Mouse (Mus musculus): ENCODE results near the gene Megf9.

The Megf9 gene

GRCm38 (mm10) chr4:70523346-70523745 is 11.4 kb downstream of the Megf9 start:
- no peak for DNase-seq (ENCODE audit: low spot score)

- DNase-seq (ENCODE audit: low spot score), result no peak
Observed at GRCm38 (mm10) chr4:70521506-70522292, 13.1 kb downstream of the Megf9 start.

- DNase-seq (ENCODE audit: low spot score), result no peak
Observed at GRCm38 (mm10) chr4:70517646-70518045, 17.1 kb downstream of the Megf9 start.

GRCm38 (mm10) chr4:70516289-70516688 is 18.5 kb downstream of the Megf9 start:
- DNase-seq (ENCODE audit: low spot score), result no peak

- DNase-seq (ENCODE audit: low spot score), result no peak
Observed at GRCm38 (mm10) chr4:70515514-70515913, 19.3 kb downstream of the Megf9 start.

- DNase-seq (ENCODE audit: low spot score), result no peak
Observed at GRCm38 (mm10) chr4:70509987-70510386, 24.8 kb downstream of the Megf9 start.

- DNase-seq (ENCODE audit: low spot score), result no peak
Observed at GRCm38 (mm10) chr4:70509565-70509964, 25.2 kb downstream of the Megf9 start.

- DNase-seq (ENCODE audit: low spot score), result no peak
Observed at GRCm38 (mm10) chr4:70508207-70508606, 26.6 kb downstream of the Megf9 start.

- no peak for DNase-seq (ENCODE audit: low spot score)
Observed at GRCm38 (mm10) chr4:70505951-70506350, 28.8 kb downstream of the Megf9 start.

GRCm38 (mm10) chr4:70503827-70504226 is 31.0 kb downstream of the Megf9 start:
- DNase-seq (ENCODE audit: low spot score), result no peak

GRCm38 (mm10) chr4:70499285-70499684 is 35.5 kb downstream of the Megf9 start:
- no peak for DNase-seq (ENCODE audit: low spot score)

- DNase-seq (ENCODE audit: low spot score), result no peak
Observed at GRCm38 (mm10) chr4:70496978-70497377, 37.8 kb downstream of the Megf9 start.

GRCm38 (mm10) chr4:70489792-70490191 is 45.0 kb downstream of the Megf9 start:
- DNase-seq (ENCODE audit: low spot score), result no peak

GRCm38 (mm10) chr4:70488415-70488814 is 46.4 kb downstream of the Megf9 start:
- DNase-seq (ENCODE audit: low spot score), result no peak

- DNase-seq (ENCODE audit: low spot score), result no peak
Observed at GRCm38 (mm10) chr4:70484134-70484533, 50.7 kb downstream of the Megf9 start.

- no peak for DNase-seq (ENCODE audit: low spot score)
Observed at GRCm38 (mm10) chr4:70481931-70482330, 52.9 kb downstream of the Megf9 start.

GRCm38 (mm10) chr4:70471398-70471797 is 63.4 kb downstream of the Megf9 start:
- DNase-seq (ENCODE audit: low spot score), result no peak

GRCm38 (mm10) chr4:70465921-70466689 is 68.7 kb downstream of the Megf9 start:
- DNase-seq (ENCODE audit: low spot score), result no peak

GRCm38 (mm10) chr4:70463302-70463701 is 71.5 kb downstream of the Megf9 start:
- no peak for DNase-seq (ENCODE audit: low spot score)

- DNase-seq (ENCODE audit: low spot score), result no peak
Observed at GRCm38 (mm10) chr4:70461416-70461815, 73.4 kb downstream of the Megf9 start.

- no peak for DNase-seq (ENCODE audit: low spot score)
Observed at GRCm38 (mm10) chr4:70452161-70452560, 82.6 kb downstream of the Megf9 start.

- peak; percentile 51 for DNase-seq (ENCODE audit: low spot score)
Observed at GRCm38 (mm10) chr4:70451750-70452149, 83.0 kb downstream of the Megf9 start.

- no peak for DNase-seq (ENCODE audit: low spot score)
Observed at GRCm38 (mm10) chr4:70449668-70450067, 85.1 kb downstream of the Megf9 start.
